Mouse (Mus musculus): Measurements from ENCODE around the gene Ppih. TPM values are rescaled to one million over a fixed set of nuclear protein-coding genes. Genes with fewer than 3 reads are reported as not detected.

Ppih gene
- total RNA-seq (2021): 10 to 100 TPM; 20.0 to 20.3 TPM
- long read RNA-seq, experiment 1, partial matches to known transcripts: 4 of 18 reads
- long read RNA-seq, experiment 1, other reads (novel, unspliced or antisense): 5 of 18 reads
- long read RNA-seq, experiment 2, partial matches to known transcripts: 0 of 2 reads
- long read RNA-seq, experiment 2, other reads (novel, unspliced or antisense): 0 of 2 reads

DNA sequence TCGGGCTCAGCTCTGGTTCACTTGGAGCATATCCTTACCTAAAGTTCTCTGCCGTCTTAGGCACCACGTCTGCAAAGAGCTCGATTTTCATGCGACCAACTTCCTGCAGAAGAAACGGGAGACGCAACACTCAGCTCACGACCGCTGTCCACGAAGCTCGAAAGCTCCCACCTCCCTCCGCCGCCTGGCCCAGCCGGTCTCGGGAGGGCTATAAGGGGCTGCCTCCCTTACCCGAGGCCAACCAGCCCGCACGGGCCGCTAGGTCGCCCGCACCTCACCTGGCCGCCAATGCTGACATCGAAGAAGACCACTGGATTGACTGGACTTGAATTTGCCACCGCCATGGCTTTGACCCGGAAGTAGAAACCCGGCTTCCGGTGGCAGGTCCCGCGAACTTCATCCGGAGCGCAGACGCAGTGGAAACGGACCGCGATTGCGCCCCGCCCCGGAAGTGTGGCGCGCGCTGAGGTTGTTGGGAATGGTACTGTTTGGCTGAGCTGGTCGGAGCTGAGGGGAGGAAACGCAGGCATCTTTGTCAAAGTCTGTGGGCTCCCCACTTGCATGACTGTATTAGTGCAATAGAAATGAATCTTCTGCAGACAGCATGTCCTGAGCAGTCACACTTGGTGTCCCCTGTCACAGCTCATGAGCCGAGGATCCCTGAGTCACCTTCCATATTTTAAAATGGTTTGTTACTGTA, at the start of gene Ppih:
Ppih (minus strand) TSS at position 416 of the 700 bp plus-strand sequence.
- DNase-seq: peak; percentile 98

DNA sequence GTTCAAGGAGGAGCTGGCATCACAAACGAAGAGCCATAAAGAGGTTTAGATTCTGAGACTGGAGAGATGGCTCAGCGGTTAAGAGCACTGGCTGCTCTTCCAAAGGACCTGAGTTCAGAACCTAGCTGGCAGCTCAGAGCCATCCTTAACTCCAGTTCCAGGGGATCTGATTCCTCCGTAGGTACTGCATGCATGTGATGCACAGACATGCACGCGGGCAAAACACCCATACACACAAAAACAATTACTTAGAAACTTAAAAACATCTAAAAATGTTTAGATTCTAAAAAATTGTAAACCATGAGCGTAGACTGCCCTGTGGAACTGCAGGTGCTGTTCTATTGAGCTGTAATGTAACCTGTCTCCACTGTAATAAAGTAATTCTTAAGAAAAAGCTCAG, 49.1 kb upstream of the Ppih start:
- DNase-seq: no peak

DNA sequence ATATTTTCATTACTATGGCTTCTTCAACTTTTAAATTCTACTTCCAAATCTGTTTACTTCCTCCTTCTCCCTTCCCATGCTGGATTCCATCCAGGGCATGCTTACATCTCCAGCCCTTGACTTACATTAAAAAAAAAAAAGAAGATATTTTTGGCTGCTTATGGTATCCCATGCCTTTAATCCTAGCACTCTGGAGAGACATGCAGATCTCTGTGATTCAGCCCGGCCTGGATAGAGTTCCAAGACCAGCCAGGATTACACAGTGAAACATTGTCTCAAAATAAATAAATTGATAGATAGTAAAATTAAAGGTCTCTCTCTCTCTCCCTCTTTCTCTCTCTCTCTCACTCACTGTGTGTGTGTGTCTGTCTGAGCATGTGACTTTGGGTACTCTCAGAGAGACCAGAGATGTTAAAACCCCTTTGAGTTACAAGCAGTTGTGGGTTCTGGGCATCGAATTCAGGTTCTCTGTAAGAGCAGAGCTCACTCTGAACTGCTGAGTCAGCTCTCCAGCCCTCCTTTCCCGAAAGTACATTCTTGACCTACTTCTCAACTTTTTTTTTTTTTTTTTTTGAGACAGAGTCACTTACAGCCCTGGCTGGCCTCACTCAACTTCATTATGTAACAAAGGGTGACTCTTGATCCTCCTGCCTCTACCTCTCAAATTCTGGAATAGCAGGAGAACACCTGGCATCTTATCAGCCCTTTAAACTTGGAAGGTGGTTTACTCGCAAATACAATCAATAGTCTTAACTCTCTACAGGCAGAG, 46.6 kb upstream of the Ppih start:
- peak; percentile 28 to 61 for DNase-seq

DNA sequence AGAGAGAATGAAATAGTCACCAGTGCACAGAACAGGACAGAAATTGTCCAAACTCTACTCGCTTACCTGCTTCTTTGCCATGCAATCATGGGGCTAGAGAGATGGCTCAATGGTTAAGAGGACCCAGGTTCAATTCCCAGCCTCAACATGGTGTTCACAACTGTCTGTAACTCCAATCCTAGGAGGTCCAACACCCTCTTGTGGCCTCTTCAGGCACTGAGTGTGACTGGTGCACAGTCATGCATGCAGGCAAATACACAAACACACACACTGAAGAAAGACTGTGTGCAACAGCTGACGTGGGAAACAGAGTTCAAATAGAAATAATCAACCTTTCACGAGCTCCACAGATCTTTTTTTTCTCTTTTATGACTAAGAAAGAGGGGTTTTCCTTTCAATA, 41.9 kb upstream of the Ppih start:
- no peak for DNase-seq

DNA sequence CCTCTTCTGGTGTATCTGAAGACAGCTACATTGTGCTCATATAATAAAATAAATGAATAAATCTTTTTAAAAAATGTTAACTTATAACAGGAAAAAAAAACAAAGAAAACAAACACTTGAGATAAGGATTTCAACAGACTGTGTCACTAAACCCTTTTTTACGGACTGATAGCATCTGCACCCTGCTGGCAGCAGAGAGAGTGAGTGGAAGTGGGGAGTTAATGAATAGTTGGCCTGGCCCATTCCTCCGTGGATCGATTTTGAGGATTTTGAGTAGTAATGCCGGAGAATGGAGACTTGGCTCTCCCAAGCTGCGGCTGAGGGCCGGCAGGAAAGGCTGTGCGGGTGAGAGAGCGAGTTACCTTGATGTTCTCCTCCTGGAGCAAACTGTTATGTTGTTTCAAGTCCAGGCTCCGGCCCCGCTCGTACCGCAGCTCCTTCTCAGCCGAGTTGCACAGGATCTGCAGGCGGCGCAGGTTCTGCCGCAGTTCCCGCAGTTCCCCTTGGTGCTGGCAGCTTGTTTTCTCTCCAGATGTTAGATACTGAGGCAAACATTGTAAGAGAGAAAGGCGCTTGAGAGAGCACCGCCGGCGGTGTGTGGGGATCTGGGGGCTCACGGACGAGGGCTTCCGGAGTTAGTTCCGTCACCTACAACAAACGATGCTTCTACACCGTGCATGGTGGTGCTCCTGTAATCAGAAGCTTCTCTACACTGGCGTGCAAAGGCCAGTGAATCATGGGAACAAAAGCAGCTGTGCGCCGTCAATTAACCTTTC, 39.0 kb upstream of the Ppih start:
- peak; percentile 20 to 27 for DNase-seq

DNA sequence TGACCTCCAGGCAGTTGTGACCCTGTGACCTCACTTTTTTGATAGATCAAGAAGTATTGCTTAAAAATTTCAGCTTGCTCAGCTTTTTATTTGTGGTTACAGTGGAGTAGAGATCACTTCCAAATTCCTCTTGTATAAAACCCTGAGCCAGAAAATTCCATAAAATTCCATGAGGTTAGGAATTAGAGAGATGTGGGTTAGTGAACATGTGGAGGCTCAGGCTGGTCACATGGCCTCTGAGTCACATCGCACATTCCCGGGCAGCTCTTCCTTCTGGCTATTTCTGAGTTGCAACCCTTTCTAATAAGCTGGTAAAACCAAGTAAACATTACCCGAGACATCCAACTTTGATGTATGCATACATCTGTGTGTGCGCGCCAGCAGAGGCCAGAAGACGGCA, 25.2 kb upstream of the Ppih start:
- DNase-seq: no peak

DNA sequence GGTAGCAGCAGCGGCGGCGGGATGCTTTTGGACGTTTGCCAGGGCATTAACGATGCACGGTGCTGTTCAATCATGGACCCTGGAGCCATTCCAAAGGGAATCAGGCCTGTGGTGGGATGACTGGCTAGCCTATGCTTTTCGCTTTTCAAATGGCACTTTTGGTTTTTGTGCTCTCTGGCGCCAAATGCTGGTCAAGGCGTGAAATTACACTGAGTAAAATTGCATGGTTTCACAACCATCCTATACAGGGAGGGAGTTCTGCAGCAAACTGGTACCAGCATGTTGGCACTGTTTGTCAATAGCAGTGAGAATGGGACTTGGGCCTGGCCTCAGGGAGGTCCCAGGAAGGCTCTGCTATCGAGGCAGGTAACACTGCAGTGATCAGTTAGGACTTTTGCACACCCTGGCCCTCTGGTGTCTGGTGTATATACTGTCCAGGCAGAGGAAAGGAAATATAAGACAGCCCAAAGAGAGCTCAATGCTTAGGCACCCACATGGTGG, 18.6 kb upstream of the Ppih start:
- DNase-seq: peak; percentile 50 to 63

DNA sequence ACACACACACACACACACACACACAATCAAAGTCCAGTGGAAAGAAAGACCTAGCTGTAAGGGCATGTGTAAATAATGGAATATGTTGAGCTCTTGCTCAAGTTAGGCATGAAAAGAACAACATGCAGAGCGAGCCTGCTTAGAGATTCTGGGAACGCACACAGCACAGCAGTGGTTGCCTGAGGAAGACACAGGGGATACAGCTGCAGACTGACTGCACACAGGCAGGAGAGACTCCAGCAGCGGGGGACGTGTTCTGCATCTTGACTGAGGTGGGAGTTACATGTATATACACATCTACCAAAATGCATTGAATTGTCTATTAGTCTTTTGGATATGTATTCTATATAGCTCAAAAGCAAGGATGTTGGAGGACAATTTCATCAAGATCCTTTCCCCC, 18.1 kb upstream of the Ppih start:
- DNase-seq: no peak

DNA sequence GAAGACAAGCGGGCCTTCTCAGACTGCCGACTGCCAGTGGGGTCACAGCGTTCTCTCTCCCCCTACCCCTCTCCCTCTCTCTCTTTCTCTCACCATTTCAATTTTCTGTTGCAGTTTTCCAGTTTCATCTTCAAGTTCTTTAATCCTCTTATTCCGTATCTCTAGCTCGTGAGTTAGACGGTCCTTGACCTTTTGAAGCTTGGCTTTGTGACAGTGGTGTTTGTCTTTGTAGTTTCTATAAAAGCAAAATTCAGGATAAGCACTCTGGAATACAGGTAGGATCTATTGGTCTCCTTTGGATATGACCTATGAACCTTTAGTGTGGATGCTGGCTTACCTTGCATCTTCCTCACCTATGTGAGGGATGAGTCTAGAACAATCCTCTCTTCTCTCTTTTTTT, 13.1 kb upstream of the Ppih start:
- DNase-seq: peak; percentile 58 to 60

DNA sequence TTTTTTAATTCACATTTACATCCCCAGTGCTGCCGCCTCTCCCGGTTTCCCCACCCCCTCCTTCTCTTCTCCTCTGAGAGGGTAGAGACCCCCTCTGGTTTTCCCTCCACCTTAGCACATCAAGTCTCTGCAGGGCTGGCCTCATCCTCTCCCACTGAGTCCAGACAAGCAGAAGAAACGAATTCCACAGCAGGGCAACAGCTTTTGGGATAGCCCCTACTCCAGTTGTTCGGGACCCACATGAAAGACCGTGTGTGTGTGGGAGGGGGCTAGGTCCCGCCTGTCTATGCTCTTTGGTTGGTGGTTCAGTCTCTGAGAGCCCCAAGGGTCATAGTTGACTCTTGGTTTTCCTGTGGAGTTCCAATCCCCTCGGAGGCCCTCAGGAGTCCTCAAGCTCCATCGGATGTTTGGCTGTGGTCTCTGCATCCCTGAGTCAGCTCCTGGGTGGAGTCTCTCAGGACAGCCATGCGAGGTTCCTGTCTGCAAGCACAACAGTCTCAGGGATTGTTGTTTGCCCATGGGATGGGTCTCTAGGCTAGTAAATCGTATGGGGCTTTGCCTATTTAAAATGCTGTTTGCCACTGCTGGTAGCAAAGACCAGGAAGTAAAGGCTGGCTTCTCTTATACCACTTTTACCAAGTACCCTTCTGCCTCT, 677 bp upstream of the Ppih start:
- peak in 1 of 2 experiments; percentile 26 for DNase-seq

DNA sequence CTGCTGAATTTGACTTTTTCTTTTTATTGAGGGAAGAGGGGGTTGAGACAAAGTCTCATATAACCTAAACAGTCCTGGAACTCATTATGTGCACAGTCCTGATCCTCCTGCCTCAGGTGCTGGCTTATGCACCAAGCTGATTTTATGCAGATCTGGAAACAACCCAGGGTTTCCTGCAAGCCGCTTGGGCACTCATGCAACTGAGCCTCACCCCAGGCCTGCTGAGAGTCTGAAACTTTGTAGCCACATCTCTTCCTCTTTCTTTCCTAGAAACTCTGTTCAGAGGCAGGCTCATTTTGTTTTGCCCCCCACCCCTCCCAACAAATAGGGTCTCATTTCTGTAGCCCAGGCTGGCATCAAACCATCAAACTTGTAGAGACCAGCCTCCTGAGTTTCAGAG, 6.6 kb downstream of the Ppih start:
- DNase-seq: no peak

DNA sequence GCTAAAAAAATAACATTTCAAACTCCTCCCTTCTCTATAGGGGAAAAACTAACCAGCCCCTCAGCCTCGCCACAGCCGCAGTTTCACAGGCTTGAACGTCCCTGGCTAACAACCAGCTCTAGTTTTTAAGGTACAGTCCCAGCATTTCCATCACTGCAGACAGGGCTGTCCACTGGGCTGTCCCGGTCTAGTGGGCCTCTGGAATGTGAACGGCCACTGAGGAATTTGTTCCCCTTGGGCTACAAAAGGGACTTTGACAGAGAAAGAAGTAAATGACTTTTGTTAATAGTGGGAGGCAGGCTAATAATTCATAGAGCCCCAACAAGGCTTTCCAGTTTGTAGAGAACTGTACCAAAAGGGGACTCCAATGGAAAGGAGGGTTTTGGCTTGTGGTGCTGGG, 14.9 kb downstream of the Ppih start:
- no peak for DNase-seq

DNA sequence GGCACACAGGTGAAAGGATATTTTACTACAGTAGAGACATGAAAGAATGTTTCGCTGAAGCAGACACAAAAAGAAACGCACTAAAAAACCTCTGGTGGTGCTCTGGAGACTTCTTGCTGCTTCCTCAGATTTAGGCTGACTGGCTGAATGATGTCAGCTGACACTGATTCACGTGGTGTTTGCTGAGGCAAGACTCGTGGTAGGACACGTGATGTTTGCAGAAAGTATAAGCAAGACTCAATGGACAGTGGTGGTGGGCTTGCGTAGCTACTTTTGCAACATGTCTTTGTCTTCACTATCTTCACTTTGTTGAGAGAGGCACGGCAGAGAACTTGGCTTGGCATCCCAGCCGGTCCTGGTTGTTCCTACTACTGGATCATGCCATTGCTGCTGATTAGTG, 17.1 kb downstream of the Ppih start:
- DNase-seq: no peak

DNA sequence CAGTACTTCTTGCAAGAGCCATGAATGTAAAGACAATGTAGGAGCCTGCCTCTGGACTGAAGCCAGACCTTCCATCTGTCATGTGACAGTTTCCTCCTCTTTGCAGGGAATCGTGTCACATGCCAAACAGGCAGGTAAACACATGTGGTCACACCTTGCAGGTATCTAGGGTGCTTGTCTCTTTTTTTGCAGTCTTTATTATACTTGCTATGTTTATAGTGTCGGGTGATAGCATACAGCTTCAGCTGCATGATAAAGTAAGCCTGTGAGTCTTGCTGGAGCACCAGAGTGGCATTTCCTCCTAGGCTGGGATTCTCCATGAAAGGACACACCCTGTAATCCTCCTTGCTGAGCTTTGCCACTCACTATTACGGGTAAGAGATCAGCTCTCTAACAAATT, 18.6 kb downstream of the Ppih start:
- DNase-seq: no peak

DNA sequence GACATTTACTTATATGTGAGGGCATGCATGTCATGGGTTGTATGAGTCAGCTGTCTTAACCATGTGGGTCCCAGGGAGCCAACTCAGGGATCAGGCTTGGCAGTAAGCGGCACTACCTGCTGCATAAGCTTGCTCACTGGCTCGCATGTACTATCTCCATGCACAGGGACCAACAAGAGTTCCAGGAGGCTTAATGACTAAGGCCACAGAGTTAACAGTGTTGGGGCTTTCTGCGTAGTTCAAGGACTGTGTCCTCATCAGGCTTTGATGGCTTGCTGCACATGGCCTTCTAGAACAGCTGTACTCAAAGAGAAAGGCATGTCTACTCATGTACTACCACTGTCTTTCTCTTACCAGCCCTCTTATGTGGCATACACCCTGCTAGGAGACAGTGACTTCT, 19.6 kb downstream of the Ppih start:
- peak; percentile 28 to 37 for DNase-seq

DNA sequence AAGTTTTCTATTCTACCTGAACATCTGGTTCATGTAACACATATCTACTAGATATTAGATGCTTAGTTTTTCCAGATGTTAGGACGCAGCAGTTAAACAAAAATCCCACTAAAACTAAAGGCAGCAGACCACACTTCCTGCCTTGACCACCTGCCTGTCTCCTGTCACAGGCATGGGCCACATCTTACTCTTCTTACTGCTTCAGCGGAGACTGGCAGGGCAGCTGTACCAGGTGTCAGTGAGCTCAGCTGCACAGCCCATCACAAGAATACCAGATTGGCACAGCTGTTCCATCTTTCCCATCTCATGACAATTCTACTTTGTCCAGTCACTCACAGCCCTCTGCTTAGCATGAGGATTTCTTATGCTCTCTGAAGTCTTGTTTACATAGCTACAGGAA, 23.0 kb downstream of the Ppih start:
- no peak for DNase-seq

DNA sequence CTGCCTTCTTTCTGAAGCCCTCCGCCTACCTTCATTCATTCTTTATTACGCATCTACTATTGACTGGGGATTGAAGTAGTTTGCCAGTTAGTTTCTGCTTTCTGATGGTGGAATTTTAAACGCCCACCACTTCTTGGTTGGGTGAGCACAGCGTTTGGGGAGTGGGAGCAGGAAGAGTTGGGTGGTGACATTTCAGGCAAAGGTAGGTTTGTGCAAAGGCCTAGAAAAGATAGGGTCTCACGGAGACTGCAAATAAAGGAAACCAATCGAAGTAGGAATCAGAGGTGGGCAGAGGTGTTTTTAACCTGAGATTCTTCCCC, 25.3 kb downstream of the Ppih start:
- no peak for DNase-seq

DNA sequence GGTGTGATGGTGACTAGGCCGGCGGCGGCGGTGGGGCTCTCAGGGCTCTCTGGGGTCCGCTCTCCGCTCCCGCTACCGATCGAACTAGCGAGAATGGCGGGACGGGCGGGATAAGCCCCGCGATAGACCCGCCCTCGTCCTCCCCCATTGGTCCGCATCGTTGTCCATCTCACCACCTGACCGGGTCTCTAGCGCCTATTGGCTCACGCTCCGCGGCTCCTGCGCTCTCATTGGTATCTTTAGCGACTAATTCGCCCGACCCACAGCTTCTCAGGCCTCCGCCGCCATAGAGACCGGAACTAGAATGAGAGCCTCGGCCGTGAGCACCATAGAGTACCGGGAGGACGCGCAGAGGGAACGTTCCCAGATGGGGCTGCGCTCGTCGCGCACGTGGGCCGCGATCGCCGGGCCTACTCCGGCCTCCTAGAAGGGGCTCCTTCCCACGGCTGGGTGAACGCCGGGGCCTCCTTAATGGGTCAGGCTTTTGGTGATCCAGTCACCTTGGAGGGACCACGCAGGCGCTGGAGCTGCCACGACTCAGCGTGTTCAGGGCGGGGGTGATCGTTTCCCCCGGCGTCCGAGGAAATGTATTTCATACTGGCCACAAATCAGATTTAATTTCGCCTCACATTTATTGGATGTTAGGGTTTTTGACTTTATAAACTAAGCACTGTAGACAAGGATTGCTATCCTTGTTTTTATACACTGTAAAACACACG, 25.8 kb downstream of the Ppih start, which contains the start of gene Ybx1:
Ybx1 (minus strand) TSS at position 190 of the 719 bp plus-strand sequence.
- DNase-seq: peak; percentile 99

DNA sequence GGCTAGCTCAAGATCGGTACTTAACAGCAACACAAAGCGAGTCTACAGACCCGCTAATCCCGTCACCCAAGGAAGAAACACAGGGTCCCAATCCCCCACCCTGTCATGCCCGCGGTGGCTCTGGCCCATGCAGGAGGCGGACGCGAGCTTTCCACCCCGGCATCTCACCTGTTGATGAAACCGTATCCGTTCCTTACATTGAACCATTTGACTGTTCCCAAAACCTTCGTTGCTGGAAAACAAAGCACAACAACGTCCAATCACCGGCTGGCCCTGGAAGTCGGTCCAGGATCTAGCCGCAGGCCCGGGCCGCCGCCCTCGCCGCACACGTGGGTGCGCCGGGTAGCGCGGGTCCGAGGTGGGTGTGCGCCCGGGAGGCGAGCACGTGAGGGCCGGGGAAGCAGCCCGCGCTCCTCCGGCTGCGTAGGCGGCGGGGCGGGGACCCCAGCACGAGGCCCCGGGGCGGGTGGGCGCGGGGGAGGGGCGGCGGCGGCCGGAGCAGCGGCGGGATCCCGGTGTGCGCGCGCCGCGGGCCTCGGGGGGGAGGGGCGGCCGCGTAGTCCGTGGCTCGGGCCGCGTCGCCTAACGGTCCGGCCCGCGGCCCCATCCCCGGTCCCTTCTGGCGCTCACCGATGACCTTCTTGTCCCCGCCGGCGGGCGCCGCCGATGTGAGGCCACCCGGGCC, 26.6 kb downstream of the Ppih start:
- peak; percentile 29 to 56 for DNase-seq

DNA sequence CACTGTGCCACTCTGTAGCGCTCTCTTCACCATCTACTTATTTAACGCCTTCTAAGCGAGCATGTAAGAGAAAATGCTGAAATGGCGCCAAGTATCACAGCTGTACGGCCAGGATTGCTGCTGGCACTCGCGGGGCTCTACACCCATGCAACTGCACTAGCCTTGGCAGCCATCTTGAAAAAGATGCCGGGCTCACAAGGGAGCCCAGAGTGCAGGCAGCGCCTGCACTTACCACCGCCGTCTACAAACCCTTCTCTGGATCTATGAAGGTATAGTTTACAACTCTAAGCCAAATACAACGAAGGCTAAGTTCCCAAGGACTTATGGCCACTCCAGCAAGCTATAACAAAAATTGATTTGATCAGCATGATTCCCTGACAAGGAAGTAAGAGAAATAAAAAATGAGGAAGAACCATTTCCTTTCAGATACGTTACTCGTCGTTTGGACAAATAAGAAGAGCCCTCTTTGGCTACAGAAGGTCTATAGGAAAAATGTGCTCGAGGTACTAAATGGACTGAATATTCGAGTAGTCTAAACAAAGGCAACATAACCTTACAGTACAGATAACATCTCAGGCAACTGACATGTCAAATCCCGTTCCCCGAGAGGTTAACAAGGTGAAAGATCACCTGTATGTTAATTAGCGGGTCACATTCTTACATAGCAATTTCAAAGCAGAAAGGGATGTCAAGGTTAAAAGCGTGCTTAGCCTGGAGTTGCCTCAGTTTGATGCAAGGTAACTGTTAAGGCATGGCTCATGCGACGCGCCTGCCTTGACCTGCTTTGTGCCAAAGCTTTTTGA, 27.4 kb downstream of the Ppih start:
- peak; percentile 54 to 70 for DNase-seq

Measured in adrenal gland, postnatal 36 days (tissue).